Mouse (Mus musculus) cortical plate, adult 2 months (tissue): Measurements from ENCODE around the gene Rnf7.

ENCODE experiments used
- CTCF ChIP-seq: fragments of 200-500 bp; IDR thresholded peaks from 2 replicates; pipeline ENCODE4 v1.5.1; 2011; ENCODE audit warnings: mild to moderate bottlenecking, control low read depth, low read length; ENCODE audit not compliant: insufficient read depth; ENCODE audit errors: extremely low read depth
- POLR2A ChIP-seq: fragments of 200-500 bp; IDR thresholded peaks from 2 replicates; pipeline ENCODE4 v1.6.1; 2011; ENCODE audit warnings: mild to moderate bottlenecking, low read length, control low read depth; ENCODE audit not compliant: insufficient read depth; ENCODE audit errors: extremely low read depth

DNA sequence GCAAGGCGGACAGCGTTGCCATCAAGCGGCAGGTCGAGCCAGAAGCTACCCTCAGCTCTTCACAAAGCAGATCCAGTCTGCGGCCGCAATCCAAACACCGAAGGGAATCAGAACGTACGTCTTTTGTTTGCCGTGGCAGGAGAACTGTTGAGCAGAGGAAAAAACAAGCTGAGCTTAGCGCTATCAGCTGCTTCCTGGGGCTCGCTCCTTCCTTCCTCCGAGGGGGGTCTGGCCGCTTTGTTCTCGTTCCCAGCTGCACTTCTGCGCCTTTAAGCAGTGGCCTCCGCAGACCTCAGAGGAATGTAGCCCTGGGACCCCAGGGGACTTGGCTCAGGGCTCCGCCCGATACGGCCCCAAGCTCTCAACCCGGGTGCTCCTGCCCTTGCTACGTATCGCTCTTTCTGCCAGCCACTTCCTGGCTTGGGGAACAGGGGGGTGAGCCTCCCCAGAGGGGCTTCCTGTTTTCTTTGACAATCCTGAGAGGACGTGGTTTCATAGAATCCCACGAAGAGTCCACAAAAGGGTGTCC, 40.6 kb downstream of the Rnf7 start:
- TF ChIP-seq POLR2A (no peak), CTCF (no peak)
